Mouse (Mus musculus) inflammation-experienced regulatory T-cells, adult 16 weeks (primary cell): ENCODE data around the gene Cd3e. TPM values are rescaled to one million over a fixed set of nuclear protein-coding genes. Genes with fewer than 3 reads are reported as not detected.

Source experiments
- polyA plus RNA-seq: library from polyadenylated mRNA; unstranded; fragments of 100-300 nt; shearing (Covaris generic); gene quantifications from one replicate; pipeline ENCODE4 v1.2.1, GENCODE M21; 2017

The Cd3e gene
- polyA plus RNA-seq: 1,516 TPM

DNA sequence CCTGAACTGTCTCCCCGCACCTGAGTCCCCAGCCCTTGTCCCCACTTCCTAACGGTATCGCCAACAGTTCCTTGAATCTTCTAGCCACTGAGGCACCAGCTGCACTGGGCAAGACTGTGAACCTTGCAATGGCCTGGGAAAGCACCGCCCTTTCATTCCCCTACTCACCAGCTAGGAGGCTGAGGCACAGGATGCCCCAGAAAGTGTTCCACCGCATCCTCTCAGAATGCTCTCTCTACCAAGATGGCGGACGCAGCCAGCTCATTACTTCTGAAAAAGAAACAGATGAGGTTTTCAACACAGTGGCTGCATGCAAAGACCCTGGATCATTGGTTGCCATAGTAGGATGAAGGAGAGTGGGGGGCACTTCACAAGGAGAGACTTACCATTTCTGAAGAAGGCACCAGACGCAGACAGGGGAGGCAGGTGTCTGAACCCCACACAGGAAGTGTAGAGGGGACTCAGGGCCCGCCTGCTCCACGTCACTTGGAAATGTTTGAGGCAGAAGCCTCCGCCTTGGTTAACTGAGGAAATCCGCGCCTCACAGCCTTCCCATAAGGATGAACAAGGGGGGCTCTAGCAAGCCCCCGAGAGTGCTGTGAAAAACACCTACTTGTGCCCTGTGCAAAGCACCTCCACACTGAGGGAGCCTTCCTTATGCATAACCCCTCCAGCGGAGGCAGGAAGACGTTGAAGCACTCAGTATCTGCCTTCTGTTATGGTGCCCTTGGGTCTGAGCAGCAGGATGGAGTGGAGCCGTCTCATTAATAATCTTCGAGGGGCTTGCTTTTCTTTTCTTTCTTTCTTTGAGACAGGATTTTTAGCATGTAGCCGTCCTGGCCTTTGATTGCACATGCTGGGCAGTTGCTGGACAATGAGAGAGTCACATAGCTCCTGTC lies at the start of gene Cd3e:
Gene Cd3e (minus strand): TSS at position 448 of the 899 bp plus-strand sequence.

DNA sequence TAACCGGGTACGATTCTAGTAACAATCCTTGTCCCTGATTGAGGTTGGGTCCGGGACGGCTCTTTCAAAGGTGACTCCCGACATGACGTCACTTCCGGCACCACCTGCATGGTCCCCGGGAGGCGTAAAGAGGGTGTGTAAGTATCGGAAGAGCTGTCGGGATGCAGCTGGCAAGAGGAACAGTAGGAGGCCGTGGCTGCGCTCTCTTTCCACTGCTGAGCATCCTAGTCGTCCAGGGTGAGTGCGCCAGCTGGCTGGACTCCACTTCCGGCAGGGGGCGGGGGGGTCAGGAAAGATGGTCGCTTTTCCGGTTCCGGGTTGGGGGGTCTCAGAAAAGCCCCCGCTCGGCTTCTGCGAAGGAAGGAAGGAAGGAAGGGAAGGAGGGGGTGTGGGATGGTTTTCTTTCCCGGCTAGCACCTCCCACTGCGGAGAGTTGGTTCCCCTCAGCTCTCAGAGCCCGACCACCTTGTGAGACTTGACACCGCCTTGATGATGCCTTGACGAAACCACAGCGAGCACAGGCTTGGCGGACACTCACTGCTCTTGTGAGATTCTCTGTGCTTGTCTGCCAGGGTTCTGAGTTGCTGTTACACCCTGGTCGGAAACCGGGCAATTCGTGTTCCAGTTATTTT lies 45.8 kb upstream of the Cd3e start, which contains the start of gene Mpzl3:
Gene Mpzl3 (plus strand): TSS at position 105 of the 632 bp plus-strand sequence.

DNA sequence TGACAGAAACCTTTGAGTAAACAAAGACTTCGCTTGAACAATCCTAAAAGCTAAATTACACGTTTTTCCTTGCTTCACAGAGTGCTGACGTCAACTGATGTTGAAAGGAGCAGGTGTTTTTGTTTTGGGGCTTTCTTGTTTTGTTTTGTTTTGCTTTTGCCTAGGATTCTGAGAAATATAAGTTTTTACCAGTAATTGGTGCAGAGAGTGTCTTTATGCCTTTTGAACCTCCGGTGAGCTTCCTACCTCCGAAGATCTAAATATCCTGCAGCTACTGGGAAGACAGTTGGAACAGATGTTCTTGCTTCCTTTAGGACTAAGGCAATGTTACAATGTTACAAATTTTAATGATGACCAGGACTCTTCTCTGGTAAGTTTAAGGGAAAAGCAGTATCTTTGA lies 30.1 kb upstream of the Cd3e start, which contains the start of gene Mpzl2:
Gene Mpzl2 (plus strand): TSS at position 301 of the 400 bp plus-strand sequence.

DNA sequence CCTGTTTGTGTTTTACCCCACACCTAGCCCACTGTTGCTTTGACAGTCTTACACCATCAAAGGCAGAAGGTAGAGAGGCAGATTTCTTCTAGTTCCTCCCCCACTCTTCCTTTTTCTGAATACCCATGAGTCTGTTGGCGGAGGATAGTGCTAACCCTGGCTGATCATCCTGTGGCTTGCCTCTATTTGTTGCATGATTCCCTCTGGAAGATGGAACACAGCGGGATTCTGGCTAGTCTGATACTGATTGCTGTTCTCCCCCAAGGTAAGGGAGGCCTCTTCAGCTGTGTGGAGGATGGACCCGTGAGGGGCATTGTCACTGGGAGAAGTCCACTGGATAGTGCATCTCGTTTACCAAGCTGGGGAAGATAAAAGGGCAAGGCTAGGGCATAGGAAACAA lies 27.8 kb downstream of the Cd3e start, which contains the start of gene Cd3d:
Gene Cd3d (plus strand): TSS at position 111 of the 400 bp plus-strand sequence.

DNA sequence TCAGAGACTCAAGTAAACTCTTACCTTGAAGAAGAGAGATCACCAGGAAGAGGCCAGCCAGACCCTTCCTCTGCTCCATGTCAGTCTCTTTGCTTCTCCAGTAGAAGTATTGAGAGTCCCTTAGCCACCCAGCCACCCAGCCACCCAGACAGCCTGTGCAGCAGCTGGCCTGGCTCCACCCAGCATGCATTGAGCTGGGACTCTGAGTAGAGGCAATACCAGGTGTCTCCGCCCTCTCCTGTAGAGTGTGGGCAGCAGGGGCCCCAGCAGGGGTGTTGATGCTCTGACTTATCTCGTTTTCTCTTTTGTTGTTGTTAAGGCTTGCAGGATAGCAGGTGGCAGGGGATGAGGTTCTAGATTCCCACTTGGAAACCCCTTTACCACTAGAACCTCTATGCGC lies 29.2 kb downstream of the Cd3e start, which contains the start of gene Cd3g:
Gene Cd3g (minus strand): TSS at position 190 of the 400 bp plus-strand sequence.

DNA sequence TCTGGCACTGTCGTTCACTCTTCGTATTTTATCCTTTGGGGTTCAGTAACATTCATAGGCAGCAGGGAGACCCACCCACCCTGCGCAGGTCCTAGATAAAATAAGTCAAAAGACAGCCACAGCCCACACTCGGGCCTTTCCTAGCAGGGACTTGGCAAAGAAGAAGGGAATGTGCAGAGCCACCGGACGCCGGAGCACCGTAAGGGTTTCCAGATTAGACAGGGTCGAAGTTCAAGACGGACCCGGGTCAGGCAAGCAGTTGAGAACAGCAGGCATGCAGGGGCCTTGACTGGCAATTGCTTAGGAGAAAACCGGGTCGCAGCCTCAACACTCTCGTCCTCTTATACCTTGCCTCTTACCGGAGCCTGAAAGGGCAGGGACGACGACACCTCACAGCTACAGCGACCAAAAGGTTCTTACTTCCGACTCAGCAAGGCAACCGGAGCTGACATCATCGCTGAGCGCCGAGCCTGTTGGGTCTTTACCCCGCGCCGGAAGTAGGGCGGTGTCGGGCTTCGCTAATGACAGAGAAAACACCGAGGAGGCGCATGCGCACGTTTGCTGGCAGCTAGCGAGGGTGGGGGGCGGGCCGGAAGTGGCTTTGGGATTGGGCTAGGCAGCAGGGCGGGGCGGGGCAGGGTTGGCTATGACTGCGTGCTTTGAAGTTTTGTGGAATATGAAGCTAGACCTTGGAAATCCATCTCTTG lies 44.1 kb downstream of the Cd3e start, which contains the start of gene Ube4a:
Gene Ube4a (minus strand): TSS at position 475 of the 707 bp plus-strand sequence.

Other genes with a start within 250 kb of the Cd3e start
- gene Arcn1, start 241.8 kb downstream of the Cd3e start, polyA plus RNA-seq: 157 TPM
- gene Ift46, start 241.7 kb downstream of the Cd3e start, polyA plus RNA-seq: 43.3 TPM
- not detected for gene Tmem25, start 210.3 kb downstream of the Cd3e start, polyA plus RNA-seq
- gene Ttc36, start 206.6 kb downstream of the Cd3e start, polyA plus RNA-seq: not detected
- 40.8 TPM for gene Kmt2a, start 128.3 kb downstream of the Cd3e start, polyA plus RNA-seq
- 307 TPM for gene Atp5l, start 88.9 kb downstream of the Cd3e start, polyA plus RNA-seq
- gene Ube4a, start 44.0 kb downstream of the Cd3e start, polyA plus RNA-seq: 52.2 TPM
- 1,480 TPM for gene Cd3g, start 29.2 kb downstream of the Cd3e start, polyA plus RNA-seq
- 967 TPM for gene Cd3d, start 27.8 kb downstream of the Cd3e start, polyA plus RNA-seq
- 0.23 TPM for gene Mpzl2, start 30.2 kb upstream of the Cd3e start, polyA plus RNA-seq
- gene Mpzl3, start 45.6 kb upstream of the Cd3e start, polyA plus RNA-seq: 18.6 TPM
- 4.9 TPM for gene Jaml, start 69.6 kb upstream of the Cd3e start, polyA plus RNA-seq
- not detected for gene Scn2b, start 108.2 kb upstream of the Cd3e start, polyA plus RNA-seq
- gene Scn4b, start 128.8 kb upstream of the Cd3e start, polyA plus RNA-seq: 0.11 TPM
- gene BC049352, start 172.4 kb upstream of the Cd3e start, polyA plus RNA-seq: 1.3 TPM
- gene Tmprss4, start 194.5 kb upstream of the Cd3e start, polyA plus RNA-seq: not detected